Mouse (Mus musculus) frontal cortex, postnatal 25 days (tissue): ENCODE data around the gene Gm20708.
"Not testable (repeated sequence)": the region's sequence is repeated elsewhere in the genome, so short reads cannot be mapped to it uniquely, and the experiment has no call there.

ENCODE experiments used
- DNase-seq, 2 experiments: peaks; one replicate each; pipeline ENCODE4 v3.0.0; 2022; ENCODE audit warnings: low spot score in 2 of 2

Gene Gm20708

GRCm38 (mm10) chr11:117832086-117832969 is 22.9 kb downstream of the Gm20708 start:
- peak; percentile 46 to 55 for DNase-seq

- DNase-seq = not testable (repeated sequence)
Observed at GRCm38 (mm10) chr11:117833509-117833908, 24.0 kb downstream of the Gm20708 start.

GRCm38 (mm10) chr11:117834086-117834485 is 24.6 kb downstream of the Gm20708 start:
- DNase-seq = no peak

- no peak for DNase-seq
Observed at GRCm38 (mm10) chr11:117836306-117836705, 26.8 kb downstream of the Gm20708 start.

- no peak for DNase-seq
Observed at GRCm38 (mm10) chr11:117838572-117838971, 29.1 kb downstream of the Gm20708 start.

GRCm38 (mm10) chr11:117839021-117839420 is 29.6 kb downstream of the Gm20708 start:
- no peak for DNase-seq

- DNase-seq = no peak
Observed at GRCm38 (mm10) chr11:117840910-117841309, 31.4 kb downstream of the Gm20708 start.

- DNase-seq = no peak
Observed at GRCm38 (mm10) chr11:117843434-117843833, 34.0 kb downstream of the Gm20708 start.

GRCm38 (mm10) chr11:117844997-117845396 is 35.5 kb downstream of the Gm20708 start:
- no peak for DNase-seq

- no peak for DNase-seq
Observed at GRCm38 (mm10) chr11:117845651-117846050, 36.2 kb downstream of the Gm20708 start.

- no peak for DNase-seq
Observed at GRCm38 (mm10) chr11:117846640-117847039, 37.2 kb downstream of the Gm20708 start.

GRCm38 (mm10) chr11:117847593-117848215 is 38.2 kb downstream of the Gm20708 start:
- no peak for DNase-seq

GRCm38 (mm10) chr11:117848271-117848984 is 39.0 kb downstream of the Gm20708 start:
- DNase-seq = peak in 1 of 2 experiments; percentile 41

GRCm38 (mm10) chr11:117848985-117849671 is 39.7 kb downstream of the Gm20708 start, which contains the start of gene Birc5:
Gene Birc5 (plus strand): TSS chr11:117849251.
- DNase-seq = peak; percentile 91 to 92

- DNase-seq = no peak
Observed at GRCm38 (mm10) chr11:117852875-117853274, 43.4 kb downstream of the Gm20708 start.

GRCm38 (mm10) chr11:117854241-117854640 is 44.8 kb downstream of the Gm20708 start:
- no peak for DNase-seq

- no peak for DNase-seq
Observed at GRCm38 (mm10) chr11:117855360-117855759, 45.9 kb downstream of the Gm20708 start.

GRCm38 (mm10) chr11:117855975-117856374 is 46.5 kb downstream of the Gm20708 start:
- no peak for DNase-seq

GRCm38 (mm10) chr11:117857462-117857861 is 48.0 kb downstream of the Gm20708 start:
- no peak for DNase-seq

GRCm38 (mm10) chr11:117858392-117858791 is 48.9 kb downstream of the Gm20708 start:
- no peak for DNase-seq

- no peak for DNase-seq
Observed at GRCm38 (mm10) chr11:117860601-117861000, 51.1 kb downstream of the Gm20708 start, which contains the start of gene Tmem235. Gene Tmem235 (plus strand): TSS chr11:117860752.
